Mouse (Mus musculus) CH12.LX (cell line): Measurements from ENCODE around the gene Anxa8. TPM values are rescaled to one million over a fixed set of nuclear protein-coding genes. Genes with fewer than 3 reads are reported as not detected.

Source experiments
- DNase-seq: peaks from one replicate; pipeline ENCODE4 v3.0.0-alpha.2; 2013; ENCODE audit errors: extremely low read depth
- H3K27ac ChIP-seq: 2 replicates; pipeline ENCODE4 v1.5.1; 2012; ENCODE audit warnings: low read depth, mild to moderate bottlenecking, control low read depth, moderate library complexity; ENCODE audit not compliant: insufficient read depth
- H3K27me3 ChIP-seq: replicated peaks from 2 replicates; pipeline ENCODE3; 2012; ENCODE audit warnings: inconsistent platforms
- H3K36me3 ChIP-seq, 2 experiments: replicated peaks in 1 of 2; 2 replicates each; pipeline versions ENCODE3 to v1.6.1; 2012; ENCODE audit warnings: inconsistent platforms in 1 of 2, low read length in 1 of 2, mild to moderate bottlenecking in 1 of 2, mixed read lengths in 1 of 2, moderate library complexity in 1 of 2; ENCODE audit not compliant: control insufficient read depth in 1 of 2, insufficient read depth in 1 of 2
- H3K4me1 ChIP-seq, 2 experiments: 2 replicates each; pipeline ENCODE4 v1.6.1; 2012; ENCODE audit warnings: inconsistent platforms in 1 of 2, moderate library complexity in 1 of 2; ENCODE audit not compliant: insufficient read depth in 2 of 2, control insufficient read depth in 1 of 2
- H3K4me2 ChIP-seq: 2 replicates; pipeline ENCODE4 v1.6.1; 2012; ENCODE audit warnings: low read depth, mild to moderate bottlenecking, control low read depth; ENCODE audit not compliant: poor library complexity, insufficient read depth, severe bottlenecking
- H3K4me3 ChIP-seq, 3 experiments: fragments of 150-350 bp in 1 of 3; sonication (generic) in 1 of 3; replicated peaks in 1 of 3; 2 replicates each; pipeline versions ENCODE3 to v1.5.1; 2011 to 2012; ENCODE audit warnings: low read depth in 2 of 3, low read length in 2 of 3, mild to moderate bottlenecking in 2 of 3, moderate library complexity in 2 of 3, control low read depth in 1 of 3, improper control_type of control experiment in 1 of 3, inconsistent platforms in 1 of 3, mixed read lengths in 1 of 3; ENCODE audit not compliant: poor library complexity in 1 of 3
- H3K79me2 ChIP-seq: replicated peaks from 2 replicates; pipeline ENCODE4 v1.6.1; 2012; ENCODE audit warnings: mild to moderate bottlenecking, moderate library complexity; ENCODE audit not compliant: control insufficient read depth, poor library complexity, insufficient read depth, severe bottlenecking; ENCODE audit errors: extremely low read depth
- H3K9ac ChIP-seq: 2 replicates; pipeline ENCODE4 v1.6.1; 2012; ENCODE audit warnings: low read depth, mild to moderate bottlenecking, control low read depth, moderate library complexity; ENCODE audit not compliant: insufficient read depth
- H3K9me3 ChIP-seq: replicated peaks from 2 replicates; pipeline ENCODE3; 2012; ENCODE audit warnings: low read length, inconsistent platforms, mixed read lengths
- CHD1 ChIP-seq: IDR thresholded peaks from 2 replicates; pipeline ENCODE4 v1.6.1; 2012; ENCODE audit warnings: low read depth, low read length, improper control_type of control experiment, inconsistent platforms
- CHD2 ChIP-seq: IDR thresholded peaks from 2 replicates; pipeline ENCODE4 v1.6.1; 2011; ENCODE audit warnings: low read length, improper control_type of control experiment
- CTCF ChIP-seq, 2 experiments: IDR thresholded peaks in 1 of 2; conservative IDR thresholded peaks in 1 of 2; 2 replicates each; pipeline ENCODE4 v1.5.1; 2011 to 2012; ENCODE audit warnings: low read depth in 2 of 2, low read length in 2 of 2, improper control_type of control experiment in 1 of 2, inconsistent platforms in 1 of 2, mild to moderate bottlenecking in 1 of 2, moderate library complexity in 1 of 2
- ELF1 ChIP-seq: IDR thresholded peaks from 2 replicates; pipeline ENCODE4 v1.6.1; 2014; ENCODE audit warnings: low read depth, mild to moderate bottlenecking, inconsistent platforms, low read length, improper control_type of control experiment
- ETS1 ChIP-seq: conservative IDR thresholded peaks from 2 replicates; pipeline ENCODE4 v1.6.1; 2012; ENCODE audit warnings: low read depth, mild to moderate bottlenecking, inconsistent platforms, low read length, improper control_type of control experiment, moderate library complexity
- JUN ChIP-seq: IDR thresholded peaks from 2 replicates; pipeline ENCODE4 v1.6.1; 2011; ENCODE audit warnings: low read depth, mild to moderate bottlenecking, low read length, improper control_type of control experiment, moderate library complexity; ENCODE audit not compliant: insufficient read depth
- MAFK ChIP-seq: IDR thresholded peaks from 2 replicates; pipeline ENCODE4 v1.6.1; 2011; ENCODE audit warnings: low read length, improper control_type of control experiment; ENCODE audit not compliant: insufficient replicate concordance
- MAX ChIP-seq: IDR thresholded peaks from 2 replicates; pipeline ENCODE4 v1.6.1; 2011; ENCODE audit warnings: low read length, improper control_type of control experiment
- MXI1 ChIP-seq: IDR thresholded peaks from 2 replicates; pipeline ENCODE4 v1.6.1; 2011; ENCODE audit warnings: mild to moderate bottlenecking, low read depth, low read length, improper control_type of control experiment
- NELFE ChIP-seq: IDR thresholded peaks from 2 replicates; pipeline ENCODE4 v1.6.1; 2011; ENCODE audit warnings: low read depth, low read length, improper control_type of control experiment
- NRF1 ChIP-seq: IDR thresholded peaks from 2 replicates; pipeline ENCODE4 v1.6.1; 2014; ENCODE audit warnings: low read depth, mild to moderate bottlenecking, inconsistent platforms, low read length, improper control_type of control experiment, moderate library complexity
- PAX5 ChIP-seq: IDR thresholded peaks from 2 replicates; pipeline ENCODE4 v1.6.1; 2012; ENCODE audit warnings: low read length, inconsistent platforms, mixed read lengths
- POLR2A ChIP-seq: IDR thresholded peaks from 2 replicates; pipeline ENCODE4 v1.6.1; 2011; ENCODE audit warnings: low read depth, mild to moderate bottlenecking, improper control_type of control experiment, low read length
- POLR2AphosphoS2 ChIP-seq: IDR thresholded peaks from 2 replicates; pipeline ENCODE4 v1.6.1; 2011; ENCODE audit warnings: low read depth, low read length, improper control_type of control experiment
- RAD21 ChIP-seq: IDR thresholded peaks from 2 replicates; pipeline ENCODE4 v1.6.1; 2011; ENCODE audit warnings: low read depth, mild to moderate bottlenecking, low read length, improper control_type of control experiment, moderate library complexity
- SIN3A ChIP-seq: IDR thresholded peaks from 2 replicates; pipeline ENCODE4 v1.6.1; 2012; ENCODE audit warnings: low read length, improper control_type of control experiment, inconsistent platforms
- SMC3 ChIP-seq: IDR thresholded peaks from 2 replicates; pipeline ENCODE4 v1.6.1; 2011; ENCODE audit warnings: low read depth, low read length, improper control_type of control experiment
- TCF12 ChIP-seq: IDR thresholded peaks from 2 replicates; pipeline ENCODE4 v1.6.1; 2014; ENCODE audit warnings: low read depth, mild to moderate bottlenecking, inconsistent platforms, low read length, improper control_type of control experiment
- UBTF ChIP-seq: IDR thresholded peaks from 2 replicates; pipeline ENCODE4 v1.6.1; 2012; ENCODE audit warnings: low read depth, mild to moderate bottlenecking, inconsistent platforms, low read length, improper control_type of control experiment, moderate library complexity
- USF2 ChIP-seq: conservative IDR thresholded peaks from 2 replicates; pipeline ENCODE4 v1.6.1; 2011; ENCODE audit warnings: low read depth, low read length, improper control_type of control experiment
- ZC3H11A ChIP-seq: IDR thresholded peaks from 2 replicates; pipeline ENCODE4 v1.6.1; 2012; ENCODE audit warnings: low read depth, mild to moderate bottlenecking, inconsistent platforms, low read length, improper control_type of control experiment
- ZKSCAN1 ChIP-seq: IDR thresholded peaks from 2 replicates; pipeline ENCODE4 v1.6.1; 2012; ENCODE audit warnings: low read depth, inconsistent platforms, low read length, improper control_type of control experiment, borderline replicate concordance
- dilution Hi-C: fragments of 300-500 bp; cut with MboI; formaldehyde crosslinking; loops from 2 replicates; pipeline ENCODE4 v1.14.3; 2020; ENCODE audit warnings: low sequenced_read_pairs; ENCODE audit not compliant: extremely low pct_unique_long_range_greater_than_20kb, extremely low pct_ligation_motif_present
- in situ Hi-C: fragments of 300-500 bp; cut with MboI; formaldehyde crosslinking; loops from 3 replicates; pipeline ENCODE4 v1.14.3; 2019; ENCODE audit warnings: low sequenced_read_pairs, low pct_ligation_motif_present, low pct_unique_long_range_greater_than_20kb, mixed read lengths
- polyA plus RNA-seq: library from polyadenylated mRNA; unstranded; fragments of >175 nt; gene quantifications from 2 replicates; pipeline ENCODE4 v1.2.1, GENCODE M21; 2012; ENCODE audit warnings: low read depth; ENCODE audit not compliant: insufficient read length
- total RNA-seq, 2 experiments: library from RNA; depleted of rRNA; stranded (reverse); fragments of 300-350 nt in 1 of 2; fragments of >200 nt in 1 of 2; gene quantifications; 2 replicates each; pipeline ENCODE4 v1.2.3; 2012 to 2014

Gene Anxa8
- total and polyA plus RNA-seq, 3 experiments, result 0.23 to 1.8 (median 0.33) TPM

GRCm38 (mm10) chr14:34091475-34091874 is 5.7 kb downstream of the Anxa8 start:
- Histone ChIP-seq H3K4me1 (peaks cover 2 to 5% of the 10 kb centered on the region in 2 experiments; a peak in 1 of 4 replicates), H3K36me3 (no peaks in the 10 kb centered on the region), H3K4me3 (no peak overlapping the region), H3K9me3 (no peaks in the 10 kb centered on the region), H3K4me2 (no peak overlapping the region), H3K27ac (no peak overlapping the region), H3K79me2 (no peaks in the 10 kb centered on the region), H3K9ac (no peak overlapping the region), H3K27me3 (no peaks in the 10 kb centered on the region)
- DNase-seq, result no peak
- dilution Hi-C loops, result no loop called here
- in situ Hi-C loops, result no loop called here
- TF ChIP-seq SMC3 (no peak), ZKSCAN1 (no peak), NELFE (no peak), MAFK (no peak), ZC3H11A (no peak), MAX (no peak), NRF1 (no peak), JUN (no peak), ELF1 (no peak), CHD1 (no peak), CTCF (conservative IDR thresholded peaks at IDR 0.05 in 1 of 2, IDR thresholded peaks at IDR 0.05 in 1 of 2; ENCODE audit: low read depth in 2 of 2, low read length in 2 of 2) (no peak), ETS1 (no peak), UBTF (no peak), POLR2A (no peak)

GRCm38 (mm10) chr14:34092856-34093255 is 7.1 kb downstream of the Anxa8 start:
- Histone ChIP-seq H3K27ac (no peak overlapping the region), H3K36me3 (no peaks in the 10 kb centered on the region), H3K9ac (no peak overlapping the region), H3K4me3 (no peak overlapping the region), H3K79me2 (no peaks in the 10 kb centered on the region)
- dilution Hi-C loops, result no loop called here
- in situ Hi-C loops, result no loop called here
- no peak for DNase-seq
- TF ChIP-seq RAD21 (no peak), MAX (no peak), NRF1 (no peak), USF2 (no peak), CHD2 (no peak), MXI1 (no peak), POLR2AphosphoS2 (no peak), TCF12 (no peak), SIN3A (no peak), POLR2A (no peak), PAX5 (no peak), JUN (no peak), MAFK (no peak)
- TF ChIP-seq, all 38 proteins: peak for 0
- peaks cover 0 to 1% of the 10 kb centered on the region in 2 experiments; a peak in 1 of 4 replicates for H3K4me1 ChIP-seq
- H3K27me3 ChIP-seq, result no peaks in the 10 kb centered on the region
- H3K4me2 ChIP-seq, result no peak overlapping the region
- H3K9me3 ChIP-seq, result no peaks in the 10 kb centered on the region
